ENCODE assay signal across 12 mouse cellular contexts in the genomic region with DNA sequence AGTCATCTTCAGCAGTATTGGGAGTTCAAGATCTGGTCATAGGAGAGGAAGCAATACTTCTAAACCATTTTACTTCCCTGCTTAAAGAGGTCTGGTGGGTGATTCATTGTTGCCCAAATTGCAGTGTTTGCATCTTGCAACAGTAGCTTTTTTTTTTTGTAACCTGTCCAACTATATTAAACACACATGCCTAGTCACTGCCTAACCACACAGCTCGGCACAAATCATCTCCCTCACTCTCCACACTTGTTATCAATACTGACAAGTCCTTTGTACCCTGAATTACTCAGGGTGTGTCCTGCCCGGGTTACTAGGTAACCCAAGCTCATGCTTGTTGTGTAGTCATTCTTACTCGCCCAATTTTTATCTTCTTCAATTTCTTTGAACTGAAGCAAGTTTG. TPM values are rescaled to one million over a fixed set of nuclear protein-coding genes. Genes with fewer than 3 reads are reported as not detected.
DNase-seq lines count a peak whose midpoint lies in the region; ATAC-seq and TF ChIP-seq lines count a peak whose summit lies in the region.
"Had no signal": no experiment of that assay in that cellular context is flagged by ENCODE, and none has a peak within 500 bp of the region (broad histone marks: within the 10 kb centered on the region; RNA-seq: fewer than 3 reads in every experiment).

No protein-coding gene starts in this region.

- no peak overlapping the region for H3K4me3 ChIP-seq in liver, embryonic 15.5 days (replicated peaks)
- no peak overlapping the region for H3K4me3 ChIP-seq in stomach, embryonic 15.5 days (replicated peaks)
- H3K4me3 ChIP-seq in heart, adult 2 months = no peak overlapping the region

- peaks cover 26% of the 10 kb centered on the region for H3K4me1 ChIP-seq in liver, embryonic 15.5 days (replicated peaks)
- no peaks in the 10 kb centered on the region for H3K4me1 ChIP-seq in stomach, embryonic 15.5 days
- H3K4me1 ChIP-seq in heart, adult 2 months (ENCODE audit: control insufficient read depth, insufficient read depth, low read length) = no peaks in the 10 kb centered on the region

- no peak overlapping the region for H3K9ac ChIP-seq in liver, embryonic 15.5 days
- H3K9ac ChIP-seq in stomach, embryonic 15.5 days = no peak overlapping the region
- H3K9ac ChIP-seq in heart, adult 2 months (ENCODE audit: low read depth, low read length) = no peak overlapping the region

- intact Hi-C loops in heart, adult 2 months (cut with DNase I) = no loop called here

- peak; percentile 71 for DNase-seq in Muller cell, postnatal 12 days (ENCODE audit: inconsistent ontology term)
- peak; percentile 33 for DNase-seq in fibroblast of lung, adult 2 months (ENCODE audit: low read depth)
- DNase-seq in gastrocnemius, postnatal 10 days = no peak
- no peak for DNase-seq in heart, adult 2 months
- no peak for DNase-seq in cerebellum, adult 11-12 months
- DNase-seq: cerebellum, postnatal 36 days; heart, postnatal 10 days; layer of hippocampus, postnatal 36 days had no signal

- TF ChIP-seq POLR2A in heart, adult 2 months (IDR thresholded peaks at IDR 0.05; ENCODE audit: insufficient read depth, low read depth, low read length) = no peak

- peak; percentile 89 for ATAC-seq in liver, embryonic 15.5 days (ENCODE audit: insufficient read depth)
- peak; percentile 63; the same call in 1 of the 2 replicates for ATAC-seq in stomach, embryonic 15.5 days (ENCODE audit: insufficient read depth, low FRiP score, low read depth)
- ATAC-seq: forebrain, embryonic 16.5 days; hindbrain, postnatal 0 days had no signal

- no peak overlapping the region for H3K4me2 ChIP-seq in liver, embryonic 15.5 days
- H3K4me2 ChIP-seq in stomach, embryonic 15.5 days = no peak overlapping the region

- no peak for TF ChIP-seq CTCF in heart, adult 2 months (IDR thresholded peaks at IDR 0.05)

- no peaks in the 10 kb centered on the region for H3K36me3 ChIP-seq in liver, embryonic 15.5 days (replicated peaks)
- no peaks in the 10 kb centered on the region for H3K36me3 ChIP-seq in stomach, embryonic 15.5 days
- no peaks in the 10 kb centered on the region for H3K36me3 ChIP-seq in heart, adult 2 months (ENCODE audit: control insufficient read depth, insufficient read depth, low read length)

- no peaks in the 10 kb centered on the region for H3K9me3 ChIP-seq in liver, embryonic 15.5 days (replicated peaks)
- no peaks in the 10 kb centered on the region for H3K9me3 ChIP-seq in stomach, embryonic 15.5 days

- H3K27ac ChIP-seq in liver, embryonic 15.5 days (replicated peaks) = no peak overlapping the region
- H3K27ac ChIP-seq in stomach, embryonic 15.5 days = no peak overlapping the region
- H3K27ac ChIP-seq in heart, adult 2 months = no peak overlapping the region
- H3K27ac ChIP-seq: hindbrain, postnatal 0 days had no signal

- H3K27me3 ChIP-seq in liver, embryonic 15.5 days = no peaks in the 10 kb centered on the region
- H3K27me3 ChIP-seq in stomach, embryonic 15.5 days (replicated peaks) = no peaks in the 10 kb centered on the region
- H3K27me3 ChIP-seq in heart, adult 2 months (ENCODE audit: control insufficient read depth, insufficient read depth, low read length) = no peaks in the 10 kb centered on the region; the same call in 1 of the 2 replicates

- no peak for TF ChIP-seq EP300 in heart, adult 2 months (IDR thresholded peaks at IDR 0.05; ENCODE audit: insufficient read depth, low read depth, low read length)

- H3K79me2 ChIP-seq in heart, adult 2 months (replicated peaks; ENCODE audit: control insufficient read depth, insufficient read depth, low read length) = no peaks in the 10 kb centered on the region

- 10% methylated on average over 3 of the region's 3 CpGs for WGBS in liver, embryonic 15.5 days (ENCODE audit: insufficient replicate concordance)
- WGBS in stomach, embryonic 15.5 days = 43% methylated on average over 3 of the region's 3 CpGs
- 47% methylated on average over 3 of the region's 3 CpGs for WGBS in heart, adult 2 months

RNA-seq across cellular contexts. Expression of gene Appbp2, which starts 15.5 kb away (rescaled TPM):
- polyA plus RNA-seq in liver, embryonic 15.5 days (2015; fragmentation: Nextera tagmentation; extraction: Ambion mirVana) = 12.5 and 13.0 TPM in 2 replicates
- 38.7 and 39.4 TPM in 2 replicates for polyA plus RNA-seq in stomach, embryonic 15.5 days (2015; fragmentation: Nextera tagmentation; extraction: Ambion mirVana)
- total RNA-seq in gastrocnemius, postnatal 10 days (2021) = 10 to 100 TPM; 17.3 to 18.4 TPM
- total RNA-seq in heart, adult 2 months (2021) = 10 to 100 TPM; 14.6 to 16.1 TPM
- 6.8 and 12.0 TPM in 2 replicates for polyA plus RNA-seq in heart, adult 2 months (2012; rRNA removed)

Comparison
In these comparisons a context has a peak if more than half of its experiments do, and no peak if none do; other contexts are left out.
1. DNase-seq: peak in Muller cell, postnatal 12 days (single experiment) and fibroblast of lung, adult 2 months (single experiment); none in gastrocnemius, postnatal 10 days (single experiment), heart, adult 2 months (0 of 2) and cerebellum, adult 11-12 months (single experiment).